Mouse (Mus musculus) thymus, adult 2 months (tissue): ENCODE data around the gene Celf1. TPM values are rescaled to one million over a fixed set of nuclear protein-coding genes. Genes with fewer than 3 reads are reported as not detected.

ENCODE experiments used
- DNase-seq: peaks from one replicate; pipeline ENCODE4 v3.0.0; 2021
- H3K27ac ChIP-seq: fragments of 200-500 bp; 2 replicates; pipeline ENCODE4 v1.5.1; 2012; ENCODE audit warnings: low read length, control low read depth; ENCODE audit not compliant: control insufficient read depth, insufficient read depth
- H3K27me3 ChIP-seq: fragments of 200-500 bp; 2 replicates; pipeline ENCODE4 v1.6.1; 2012; ENCODE audit warnings: mild to moderate bottlenecking, low read length, moderate library complexity, mixed read lengths; ENCODE audit not compliant: control insufficient read depth, insufficient read depth
- H3K36me3 ChIP-seq: fragments of 200-500 bp; 2 replicates; pipeline ENCODE4 v1.6.1; 2012; ENCODE audit warnings: mild to moderate bottlenecking, low read length, moderate library complexity; ENCODE audit not compliant: control insufficient read depth, insufficient read depth
- H3K4me1 ChIP-seq: fragments of 200-500 bp; replicated peaks from 2 replicates; pipeline ENCODE4 v1.6.1; 2012; ENCODE audit warnings: low read length; ENCODE audit not compliant: control insufficient read depth, insufficient read depth
- H3K4me3 ChIP-seq: fragments of 200-500 bp; 2 replicates; pipeline ENCODE4 v1.5.1; 2012; ENCODE audit warnings: mild to moderate bottlenecking, low read length, control low read depth, moderate library complexity; ENCODE audit not compliant: control insufficient read depth, insufficient read depth
- CTCF ChIP-seq: fragments of 200-500 bp; IDR thresholded peaks from 2 replicates; pipeline ENCODE4 v1.5.1; 2012; ENCODE audit warnings: mild to moderate bottlenecking, control low read depth, low read length, moderate library complexity, borderline replicate concordance; ENCODE audit not compliant: control insufficient read depth, poor library complexity, insufficient read depth; ENCODE audit errors: extremely low read depth
- POLR2A ChIP-seq: fragments of 200-500 bp; IDR thresholded peaks from 2 replicates; pipeline ENCODE4 v1.6.1; 2012; ENCODE audit warnings: mild to moderate bottlenecking, low read length, control low read depth, moderate library complexity; ENCODE audit not compliant: control insufficient read depth, poor library complexity, insufficient read depth; ENCODE audit errors: extremely low read depth
- WGBS: fragments of 180-500 bp; shearing (Covaris S2); methylation state at CpG from one replicate; pipeline ENCODE4 v1.1.7; 2018; 5-methylcytosine and 5-hydroxymethylcytosine counted together
- polyA plus RNA-seq: library from polyadenylated mRNA; depleted of rRNA; stranded (reverse); fragments of >200 nt; gene quantifications from 2 replicates; pipeline ENCODE4 v1.2.3, GENCODE M21; 2012

The Celf1 gene
- polyA plus RNA-seq, 1 experiment: 92.7 TPM

GRCm38 (mm10) chr2:91047359-91047758 is 107.2 kb downstream of the Celf1 start:
- 92% methylated on average over 9 of the region's 9 CpGs for WGBS
- TF ChIP-seq CTCF (no peak), POLR2A (no peak)
- Histone ChIP-seq H3K27me3 (no peaks in the 10 kb centered on the region), H3K4me3 (no peak overlapping the region), H3K4me1 (peaks cover 14% of the 10 kb centered on the region), H3K27ac (no peak overlapping the region), H3K36me3 (no peaks in the 10 kb centered on the region)
- DNase-seq: no peak

DNA sequence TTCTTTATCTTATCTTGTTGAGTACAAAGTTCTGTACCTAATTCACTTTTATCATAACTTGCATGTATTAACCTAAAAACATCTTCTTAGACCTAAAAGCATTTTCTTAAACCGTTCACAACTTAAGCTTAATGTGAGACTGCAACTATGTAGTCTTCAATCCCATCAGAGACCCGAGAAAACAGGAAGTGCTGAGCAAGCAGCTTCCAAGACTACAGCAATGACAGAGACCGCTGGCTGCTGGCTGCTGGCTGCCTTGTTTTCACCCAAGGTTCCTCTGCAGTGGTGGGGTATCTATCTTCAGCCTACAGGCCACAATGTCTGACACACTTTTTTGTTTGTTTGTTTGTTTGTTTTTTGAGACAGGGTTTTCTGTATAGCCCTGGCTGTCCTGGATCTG is 111.7 kb downstream of the Celf1 start:
- no peak for DNase-seq
- WGBS: 52% methylated on average over 3 of the region's 3 CpGs
- Histone ChIP-seq H3K27me3 (no peaks in the 10 kb centered on the region), H3K4me3 (no peak overlapping the region), H3K4me1 (peaks cover 6% of the 10 kb centered on the region), H3K36me3 (peaks cover 13% of the 10 kb centered on the region), H3K27ac (no peak overlapping the region)
- TF ChIP-seq POLR2A (no peak), CTCF (no peak)

- Histone ChIP-seq H3K27ac (no peak overlapping the region), H3K4me1 (peaks cover 6% of the 10 kb centered on the region), H3K36me3 (peaks cover 21% of the 10 kb centered on the region), H3K4me3 (no peak overlapping the region), H3K27me3 (no peaks in the 10 kb centered on the region)
- no peak for TF ChIP-seq POLR2A
- no peak for TF ChIP-seq CTCF
- 43% methylated on average over 2 of the region's 2 CpGs for WGBS
- DNase-seq: no peak
Measured at GRCm38 (mm10) chr2:91052752-91053151, 112.6 kb downstream of the Celf1 start.

DNA sequence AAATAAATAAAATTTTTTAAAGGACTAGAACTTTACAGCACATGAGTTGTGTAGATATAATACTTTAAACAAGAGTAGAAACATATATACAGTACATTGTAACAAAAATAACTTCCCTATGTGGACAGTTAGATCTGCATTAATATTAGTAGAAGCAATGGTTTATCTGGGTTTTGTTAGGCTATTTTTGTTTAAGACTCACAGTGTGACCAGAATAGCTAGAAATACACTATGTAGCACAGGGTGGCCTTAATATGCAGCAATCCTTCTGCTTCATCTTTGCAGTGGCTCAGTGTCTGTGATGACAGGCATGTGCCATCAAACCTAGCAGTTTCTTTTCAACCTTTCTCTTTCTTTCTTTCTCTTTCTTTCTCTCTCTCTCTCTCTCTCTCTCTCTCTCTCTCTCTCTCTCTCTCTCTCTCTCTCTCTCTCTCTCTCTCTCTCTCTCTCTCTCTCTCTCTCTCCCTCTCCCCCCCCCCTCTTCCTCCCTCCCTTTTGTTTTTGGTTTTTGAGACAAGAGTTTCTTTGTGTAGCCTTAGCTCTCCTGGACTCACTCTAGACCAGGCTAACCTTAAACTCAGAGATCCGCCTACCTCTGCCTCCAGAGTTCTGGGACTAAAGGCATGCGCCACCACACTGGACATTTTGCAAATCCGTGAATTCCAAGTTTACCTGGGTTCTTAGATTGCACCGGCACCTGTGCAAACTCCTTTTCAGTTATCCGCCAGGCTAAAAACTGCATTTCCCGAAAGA is 113.2 kb downstream of the Celf1 start:
- peaks cover 25% of the 10 kb centered on the region for H3K36me3 ChIP-seq
- no peaks in the 10 kb centered on the region for H3K27me3 ChIP-seq
- no peak for DNase-seq
- TF ChIP-seq CTCF (no peak), POLR2A (no peak)
- H3K4me3 ChIP-seq: peak overlapping the region; percentile 60
- 0% methylated on average over 6 of the region's 6 CpGs for whole genome bisulfite sequencing
- H3K4me1 ChIP-seq: peaks cover 6% of the 10 kb centered on the region
- peak overlapping the region; percentile 54; the same call in 1 of the 2 replicates for H3K27ac ChIP-seq

- H3K27me3 ChIP-seq: no peaks in the 10 kb centered on the region
- H3K36me3 ChIP-seq: peaks cover 31% of the 10 kb centered on the region
- H3K4me1 ChIP-seq: peaks cover 6% of the 10 kb centered on the region
- 0 out of 2 replicates have a peak, but pooled peaks have one; percentile 32 for TF ChIP-seq CTCF
- peak; percentile 91; the same call in 1 of the 2 replicates for TF ChIP-seq POLR2A
- peak within 1 kb of the TSS; percentile 54; the same call in 1 of the 2 replicates for H3K27ac ChIP-seq
- peak; percentile 97 for DNase-seq
- peak within 1 kb of the TSS; percentile 60 for H3K4me3 ChIP-seq
- WGBS: under 1% methylated on average over 40 of the region's 40 CpGs
Measured at GRCm38 (mm10) chr2:91053934-91054382, 113.8 kb downstream of the Celf1 start, which contains the start of gene Psmc3. Psmc3 (plus strand) TSS chr2:91054009.

GRCm38 (mm10) chr2:91058435-91058834 is 118.3 kb downstream of the Celf1 start:
- H3K27ac ChIP-seq: no peak overlapping the region
- WGBS: 93% methylated on average over 5 of the region's 5 CpGs
- H3K27me3 ChIP-seq: no peaks in the 10 kb centered on the region
- H3K36me3 ChIP-seq: peaks cover 57% of the 10 kb centered on the region
- TF ChIP-seq POLR2A (no peak), CTCF (no peak)
- H3K4me3 ChIP-seq: no peak overlapping the region
- DNase-seq: no peak
- peaks cover 6% of the 10 kb centered on the region for H3K4me1 ChIP-seq
